Mouse (Mus musculus) myocyte (in vitro differentiated cells): ENCODE results near the gene Slc38a3. TPM values are rescaled to one million over a fixed set of nuclear protein-coding genes. Genes with fewer than 3 reads are reported as not detected.

Experiments
- H3K27me3 ChIP-seq: one replicate; pipeline ENCODE4 v1.6.1; 2011; ENCODE audit not compliant: control insufficient read depth, insufficient read depth, insufficient read length
- H3K36me3 ChIP-seq: one replicate; pipeline ENCODE4 v1.6.1; 2011; ENCODE audit not compliant: control insufficient read depth, insufficient read depth
- H3K4me2 ChIP-seq: one replicate; pipeline ENCODE4 v1.6.1; 2011; ENCODE audit warnings: low read depth, control low read depth
- H3K4me3 ChIP-seq: one replicate; pipeline ENCODE4 v1.5.1; 2011; ENCODE audit warnings: mild to moderate bottlenecking, control low read depth, moderate library complexity
- H3K79me2 ChIP-seq: one replicate; pipeline ENCODE4 v1.6.1; 2011; ENCODE audit not compliant: control insufficient read depth, insufficient read depth
- H3ac ChIP-seq: one replicate; pipeline ENCODE4 v1.6.1; 2011; ENCODE audit not compliant: control insufficient read depth, insufficient read length
- CEBPB ChIP-seq: IDR thresholded peaks from 2 replicates; pipeline ENCODE4 v1.6.1; 2011; ENCODE audit warnings: mild to moderate bottlenecking, moderate library complexity; ENCODE audit not compliant: poor library complexity, insufficient read depth, severe bottlenecking
- E2F4 ChIP-seq: IDR thresholded peaks from one replicate; pipeline ENCODE4 v1.6.1; 2011; ENCODE audit warnings: mild to moderate bottlenecking, control low read depth, moderate library complexity; ENCODE audit not compliant: insufficient read depth
- MAX ChIP-seq: IDR thresholded peaks from one replicate; pipeline ENCODE4 v1.6.1; 2011; ENCODE audit warnings: low read depth, mild to moderate bottlenecking, control low read depth
- MYOD1 ChIP-seq, 3 experiments: IDR thresholded peaks; one replicate each; pipeline ENCODE4 v1.6.1; 2011; ENCODE audit warnings: control low read depth in 2 of 3, low read depth in 2 of 3, mild to moderate bottlenecking in 2 of 3, moderate library complexity in 1 of 3; ENCODE audit not compliant: insufficient read length in 2 of 3, control insufficient read depth in 1 of 3
- MYOG ChIP-seq, 3 experiments: IDR thresholded peaks; one replicate each; pipeline ENCODE4 v1.6.1; 2011; ENCODE audit warnings: control low read depth in 2 of 3, low read depth in 2 of 3, mild to moderate bottlenecking in 2 of 3; ENCODE audit not compliant: insufficient read length in 2 of 3, control insufficient read depth in 1 of 3, insufficient read depth in 1 of 3
- POLR2A ChIP-seq: IDR thresholded peaks from one replicate; pipeline ENCODE4 v1.6.1; 2011; ENCODE audit warnings: low read depth, mild to moderate bottlenecking, control low read depth, moderate library complexity; ENCODE audit not compliant: insufficient read length
- POLR2AphosphoS2 ChIP-seq: IDR thresholded peaks from one replicate; pipeline ENCODE4 v1.6.1; 2011; ENCODE audit warnings: low read depth, control low read depth; ENCODE audit not compliant: insufficient read length
- REST ChIP-seq: IDR thresholded peaks from one replicate; pipeline ENCODE4 v1.6.1; 2011; ENCODE audit warnings: mild to moderate bottlenecking, control low read depth, moderate library complexity; ENCODE audit not compliant: insufficient read depth, insufficient read length
- SRF ChIP-seq: IDR thresholded peaks from one replicate; pipeline ENCODE4 v1.6.1; 2011; ENCODE audit warnings: low read depth; ENCODE audit not compliant: control insufficient read depth, insufficient read length
- TCF12 ChIP-seq: IDR thresholded peaks from one replicate; pipeline ENCODE4 v1.6.1; 2011; ENCODE audit warnings: mild to moderate bottlenecking, control low read depth; ENCODE audit not compliant: poor library complexity, insufficient read depth, severe bottlenecking
- TCF3 ChIP-seq: IDR thresholded peaks from one replicate; pipeline ENCODE4 v1.6.1; 2011; ENCODE audit warnings: low read depth, control low read depth; ENCODE audit not compliant: insufficient read length
- USF1 ChIP-seq: IDR thresholded peaks from one replicate; pipeline ENCODE4 v1.6.1; 2011; ENCODE audit warnings: low read depth, mild to moderate bottlenecking, control low read depth, moderate library complexity
- polyA plus RNA-seq: library from polyadenylated mRNA; unstranded; fragments of >200 nt; fragmentation: generic; extraction: Trizol; gene quantifications from one replicate; pipeline ENCODE4 v1.2.1, GENCODE M21; 2012; ENCODE audit warnings: missing spikeins

The Slc38a3 gene
- polyA plus RNA-seq, 1 experiment, result 0.06 TPM

GRCm38 (mm10) chr9:107677091-107677784, 7.9 kb upstream of the Slc38a3 start:
- H3K27me3 ChIP-seq, result peaks cover 66% of the 10 kb centered on the region

GRCm38 (mm10) chr9:107676302-107676701, 7.0 kb upstream of the Slc38a3 start:
- H3K36me3 ChIP-seq, result no peaks in the 10 kb centered on the region
- peak in 2 of 3 experiments; percentile 34 to 43 for TF ChIP-seq MYOG (IDR thresholded peaks at IDR 0.05; ENCODE audit: control insufficient read depth in 1 of 3, insufficient read depth in 1 of 3, insufficient read length in 2 of 3, low read depth in 2 of 3)
- no peak for TF ChIP-seq E2F4
- TF ChIP-seq MYOD1 (IDR thresholded peaks at IDR 0.05; ENCODE audit: control insufficient read depth in 1 of 3, insufficient read length in 2 of 3, low read depth in 2 of 3), result peak in 1 of 3 experiments; percentile 49
- H3ac ChIP-seq, result no peak overlapping the region
- H3K79me2 ChIP-seq, result no peaks in the 10 kb centered on the region
- peaks cover 57% of the 10 kb centered on the region for H3K27me3 ChIP-seq
- peak overlapping the region; percentile 64 for H3K4me2 ChIP-seq
- no peak overlapping the region for H3K4me3 ChIP-seq

More at GRCm38 (mm10) chr9:107677091-107677784, 7.9 kb upstream of the Slc38a3 start:
- Histone ChIP-seq H3K4me3 (no peak overlapping the region), H3K36me3 (no peaks in the 10 kb centered on the region), H3K4me2 (no peak overlapping the region), H3ac (no peak overlapping the region), H3K79me2 (no peaks in the 10 kb centered on the region)
- no peak for TF ChIP-seq MYOD1 (IDR thresholded peaks at IDR 0.05; ENCODE audit: control insufficient read depth in 1 of 3, insufficient read length in 2 of 3, low read depth in 2 of 3)
- TF ChIP-seq E2F4, result no peak
- no peak for TF ChIP-seq POLR2AphosphoS2
- TF ChIP-seq TCF3, result no peak
- no peak for TF ChIP-seq USF1
- no peak for TF ChIP-seq REST
- TF ChIP-seq CEBPB, result no peak
- no peak for TF ChIP-seq POLR2A
- TF ChIP-seq MYOG (IDR thresholded peaks at IDR 0.05; ENCODE audit: control insufficient read depth in 1 of 3, insufficient read depth in 1 of 3, insufficient read length in 2 of 3, low read depth in 2 of 3), result no peak
- TF ChIP-seq SRF, result no peak
- no peak for TF ChIP-seq TCF12
- TF ChIP-seq MAX, result no peak

DNA sequence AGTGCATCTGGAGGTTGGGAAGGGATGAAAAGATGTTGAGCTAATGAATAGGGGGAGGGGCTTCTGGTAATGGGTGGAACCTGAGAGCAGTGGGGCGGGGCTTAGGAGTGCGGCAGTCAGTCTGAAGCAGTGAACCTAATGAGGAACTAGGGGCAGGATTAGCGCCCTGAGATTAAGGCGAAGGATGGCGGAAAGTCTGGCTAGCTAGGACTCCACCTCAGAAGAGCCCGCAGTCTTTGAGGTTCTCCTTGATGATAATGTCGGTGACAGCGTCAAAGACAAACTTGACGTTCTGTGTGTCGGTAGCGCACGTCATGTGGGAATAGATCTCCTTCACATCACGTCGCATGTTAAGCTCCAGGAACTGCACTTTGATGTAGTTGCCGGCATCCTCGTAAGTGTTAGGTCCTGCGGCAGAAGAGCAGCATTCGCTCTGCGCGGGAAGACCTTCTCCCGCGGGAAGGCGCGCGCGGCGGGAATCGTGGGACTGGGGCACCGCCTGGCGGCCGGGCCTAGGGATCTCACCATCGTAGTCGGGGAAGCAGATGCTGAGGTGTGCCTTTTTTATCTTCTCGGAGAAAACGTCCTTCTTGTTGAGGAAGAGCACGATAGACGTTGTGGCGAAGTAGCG, 6.5 kb upstream of the Slc38a3 start:
- Histone ChIP-seq H3K27me3 (peaks cover 53% of the 10 kb centered on the region), H3K79me2 (no peaks in the 10 kb centered on the region), H3ac (no peak overlapping the region), H3K36me3 (no peaks in the 10 kb centered on the region), H3K4me3 (no peak overlapping the region), H3K4me2 (peak overlapping the region; percentile 64)
- TF ChIP-seq E2F4, result peak; percentile 42
- no peak for TF ChIP-seq TCF3

- TF ChIP-seq TCF12 (no peak), CEBPB (no peak), E2F4 (no peak), POLR2AphosphoS2 (no peak), MYOD1 (IDR thresholded peaks at IDR 0.05; ENCODE audit: control insufficient read depth in 1 of 3, insufficient read length in 2 of 3, low read depth in 2 of 3) (no peak), USF1 (no peak), TCF3 (no peak)
- Histone ChIP-seq H3K4me2 (no peak overlapping the region), H3K36me3 (no peaks in the 10 kb centered on the region), H3ac (no peak overlapping the region), H3K4me3 (no peak overlapping the region), H3K79me2 (no peaks in the 10 kb centered on the region), H3K27me3 (peaks cover 54% of the 10 kb centered on the region)
These were observed 5.5 kb upstream of the Slc38a3 start for GRCm38 (mm10) chr9:107674609-107675429.

- Histone ChIP-seq H3K79me2 (no peaks in the 10 kb centered on the region), H3K27me3 (peaks cover 73% of the 10 kb centered on the region), H3K4me3 (no peak overlapping the region), H3K4me2 (no peak overlapping the region), H3K36me3 (no peaks in the 10 kb centered on the region), H3ac (no peak overlapping the region)
- TF ChIP-seq E2F4 (no peak), TCF3 (no peak), POLR2AphosphoS2 (no peak), TCF12 (no peak), MYOD1 (IDR thresholded peaks at IDR 0.05; ENCODE audit: control insufficient read depth in 1 of 3, insufficient read length in 2 of 3, low read depth in 2 of 3) (no peak), REST (no peak), MYOG (IDR thresholded peaks at IDR 0.05; ENCODE audit: control insufficient read depth in 1 of 3, insufficient read depth in 1 of 3, insufficient read length in 2 of 3, low read depth in 2 of 3) (no peak), MAX (no peak), CEBPB (no peak), POLR2A (no peak), SRF (no peak), USF1 (no peak)
These were observed 929 bp upstream of the Slc38a3 start for GRCm38 (mm10) chr9:107670259-107670658.
